Mouse (Mus musculus) heart, adult 2 months (tissue): Measurements from ENCODE around the gene Pdgfa. TPM values are rescaled to one million over a fixed set of nuclear protein-coding genes. Genes with fewer than 3 reads are reported as not detected.
A peak's percentile ranks its signal among the peaks of the same experiment; 100 is the strongest.

Source experiments
- DNase-seq, 2 experiments: peaks; one replicate each; pipeline ENCODE4 v3.0.0; 2021
- H3K27ac ChIP-seq: fragments of 200-600 bp; 2 replicates; pipeline ENCODE4 v1.8.1; 2022
- H3K27me3 ChIP-seq: fragments of 200-500 bp; 2 replicates; pipeline ENCODE4 v1.6.1; 2012; ENCODE audit warnings: mild to moderate bottlenecking, low read length, inconsistent platforms, mixed read lengths; ENCODE audit not compliant: control insufficient read depth, insufficient read depth
- H3K36me3 ChIP-seq: fragments of 200-500 bp; 2 replicates; pipeline ENCODE4 v1.6.1; 2012; ENCODE audit warnings: low read length, inconsistent platforms; ENCODE audit not compliant: control insufficient read depth, insufficient read depth
- H3K4me1 ChIP-seq: fragments of 200-500 bp; 2 replicates; pipeline ENCODE4 v1.6.1; 2011; ENCODE audit warnings: low read length; ENCODE audit not compliant: control insufficient read depth, insufficient read depth
- H3K4me3 ChIP-seq: fragments of 200-600 bp; 2 replicates; pipeline ENCODE4 v1.8.1; 2022
- H3K79me2 ChIP-seq: fragments of 200-500 bp; replicated peaks from 2 replicates; pipeline ENCODE4 v1.6.1; 2012; ENCODE audit warnings: mild to moderate bottlenecking, inconsistent platforms, low read length, moderate library complexity, mixed read lengths; ENCODE audit not compliant: control insufficient read depth, insufficient read depth
- H3K9ac ChIP-seq: fragments of 200-500 bp; 2 replicates; pipeline ENCODE4 v1.6.1; 2012; ENCODE audit warnings: low read depth, mild to moderate bottlenecking, control low read depth, inconsistent platforms, low read length, mixed read lengths
- CTCF ChIP-seq: fragments of 200-600 bp; IDR thresholded peaks from 2 replicates; pipeline ENCODE4 v1.8.1; 2022; ENCODE audit warnings: antibody characterized with exemption, mild to moderate bottlenecking, moderate library complexity
- EP300 ChIP-seq: fragments of 200-500 bp; IDR thresholded peaks from 2 replicates; pipeline ENCODE4 v1.6.1; 2011; ENCODE audit warnings: low read depth, low read length, control low read depth; ENCODE audit not compliant: insufficient read depth
- POLR2A ChIP-seq: fragments of 200-500 bp; IDR thresholded peaks from 2 replicates; pipeline ENCODE4 v1.6.1; 2011; ENCODE audit warnings: mild to moderate bottlenecking, low read depth, low read length, control low read depth; ENCODE audit not compliant: insufficient read depth
- WGBS: fragments of 180-500 bp; shearing (Covaris S2); methylation state at CpG from one replicate; pipeline ENCODE4 v1.1.7; 2018; 5-methylcytosine and 5-hydroxymethylcytosine counted together
- intact Hi-C: fragments of 180-260 bp; cut with DNase I; formaldehyde crosslinking; loops from one replicate; pipeline ENCODE4 v1.15.1; 2025
- polyA plus RNA-seq: library from polyadenylated mRNA; depleted of rRNA; stranded (reverse); fragments of >200 nt; gene quantifications from 2 replicates; pipeline ENCODE4 v1.2.3, GENCODE M21; 2012
- total RNA-seq, 2 experiments: library from RNA; stranded (reverse); gene quantifications; 2 replicates each; pipeline ENCODE4 v1.2.3; 2021

Pdgfa gene
- total and polyA plus RNA-seq, 3 experiments = 14.2 to 20.7 (median 19.6) TPM

- Histone ChIP-seq H3K27me3 (no peaks in the 10 kb centered on the region), H3K79me2 (no peaks in the 10 kb centered on the region), H3K4me1 (peaks cover 4% of the 10 kb centered on the region; the same call in 1 of the 2 replicates), H3K36me3 (no peaks in the 10 kb centered on the region), H3K27ac (no peak overlapping the region), H3K4me3 (no peak overlapping the region), H3K9ac (no peak overlapping the region)
- no peak for TF ChIP-seq EP300
- TF ChIP-seq POLR2A = no peak
- no peak for TF ChIP-seq CTCF
- intact Hi-C loops = no loop called here
- WGBS = 67% methylated on average over 6 of the region's 6 CpGs
- DNase-seq = no peak
Measured at GRCm38 (mm10) chr5:138973480-138973879, 23.7 kb downstream of the Pdgfa start.

GRCm38 (mm10) chr5:138971405-138971804, 25.8 kb downstream of the Pdgfa start:
- intact Hi-C loops = no loop called here
- H3K36me3 ChIP-seq = no peaks in the 10 kb centered on the region
- no peak overlapping the region for H3K9ac ChIP-seq
- WGBS = 82% methylated on average over 9 of the region's 9 CpGs
- no peak for TF ChIP-seq CTCF
- TF ChIP-seq POLR2A = no peak
- no peak for TF ChIP-seq EP300
- H3K4me1 ChIP-seq = peaks cover 4% of the 10 kb centered on the region; the same call in 1 of the 2 replicates
- no peaks in the 10 kb centered on the region for H3K27me3 ChIP-seq
- no peaks in the 10 kb centered on the region for H3K79me2 ChIP-seq
- no peak overlapping the region for H3K27ac ChIP-seq
- no peak overlapping the region for H3K4me3 ChIP-seq
- no peak for DNase-seq

GRCm38 (mm10) chr5:138970056-138970490, 27.1 kb downstream of the Pdgfa start:
- intact Hi-C loops = no loop called here
- Histone ChIP-seq H3K79me2 (no peaks in the 10 kb centered on the region), H3K27ac (no peak overlapping the region), H3K4me1 (peaks cover 4% of the 10 kb centered on the region; the same call in 1 of the 2 replicates), H3K9ac (no peak overlapping the region), H3K27me3 (no peaks in the 10 kb centered on the region), H3K4me3 (no peak overlapping the region), H3K36me3 (no peaks in the 10 kb centered on the region)
- 30% methylated on average over 7 of the region's 7 CpGs for WGBS
- DNase-seq = peak in 1 of 2 experiments; percentile 69
- TF ChIP-seq CTCF (no peak), EP300 (no peak), POLR2A (no peak)

- Histone ChIP-seq H3K27ac (no peak overlapping the region), H3K36me3 (no peaks in the 10 kb centered on the region), H3K9ac (no peak overlapping the region), H3K79me2 (no peaks in the 10 kb centered on the region), H3K4me1 (peaks cover 4% of the 10 kb centered on the region; the same call in 1 of the 2 replicates), H3K27me3 (no peaks in the 10 kb centered on the region), H3K4me3 (no peak overlapping the region)
- intact Hi-C loops = no loop called here
- no peak for TF ChIP-seq POLR2A
- no peak for TF ChIP-seq EP300
- TF ChIP-seq CTCF = no peak
- WGBS = 31% methylated on average over 7 of the region's 7 CpGs
- no peak for DNase-seq
Measured at GRCm38 (mm10) chr5:138966033-138966724, 31.0 kb downstream of the Pdgfa start.

GRCm38 (mm10) chr5:138965590-138965989, 31.6 kb downstream of the Pdgfa start:
- H3K4me1 ChIP-seq = peaks cover 4% of the 10 kb centered on the region; the same call in 1 of the 2 replicates
- no peak overlapping the region for H3K4me3 ChIP-seq
- no peak overlapping the region for H3K9ac ChIP-seq
- H3K36me3 ChIP-seq = no peaks in the 10 kb centered on the region
- no peak for TF ChIP-seq POLR2A
- no peak for TF ChIP-seq CTCF
- no peak for TF ChIP-seq EP300
- H3K27ac ChIP-seq = no peak overlapping the region
- H3K79me2 ChIP-seq = no peaks in the 10 kb centered on the region
- intact Hi-C loops = no loop called here
- WGBS = 84% methylated on average over 2 of the region's 2 CpGs
- no peak for DNase-seq
- no peaks in the 10 kb centered on the region for H3K27me3 ChIP-seq

- H3K36me3 ChIP-seq = no peaks in the 10 kb centered on the region
- no peaks in the 10 kb centered on the region for H3K27me3 ChIP-seq
- no peak overlapping the region for H3K9ac ChIP-seq
- no peak overlapping the region for H3K4me3 ChIP-seq
- H3K4me1 ChIP-seq = no peaks in the 10 kb centered on the region
- DNase-seq = peak in 1 of 2 experiments; percentile 27
- WGBS = 42% methylated on average over 10 of the region's 10 CpGs
- H3K27ac ChIP-seq = no peak overlapping the region
- intact Hi-C loops = no loop called here
- no peak for TF ChIP-seq CTCF
- H3K79me2 ChIP-seq = no peaks in the 10 kb centered on the region
Measured at GRCm38 (mm10) chr5:138956427-138956833, 40.7 kb downstream of the Pdgfa start.
